Mouse (Mus musculus) hindlimb bud, embryonic 11.5 days (tissue): ENCODE data around the gene Phf23.
"Not testable (repeated sequence)": the region's sequence is repeated elsewhere in the genome, so short reads cannot be mapped to it uniquely, and the experiment has no call there.

Experiments
- DNase-seq: peaks from one replicate; pipeline ENCODE4 v3.0.0-alpha.2; 2012; ENCODE audit warnings: low read depth, low spot score; ENCODE audit errors: extremely low spot score

Gene Phf23

GRCm38 (mm10) chr11:69995391-69995960 lies at the start of gene Phf23:
Gene Phf23 (plus strand): TSS chr11:69995777.
- peak; percentile 96 for DNase-seq

GRCm38 (mm10) chr11:69945997-69946891 lies 49.3 kb upstream of the Phf23 start:
- DNase-seq, result no peak

GRCm38 (mm10) chr11:69947337-69948065 lies 48.1 kb upstream of the Phf23 start:
- DNase-seq, result no peak

GRCm38 (mm10) chr11:69948066-69948762 lies 47.4 kb upstream of the Phf23 start, which contains the start of gene Slc2a4:
Gene Slc2a4 (minus strand): TSS chr11:69948188.
- DNase-seq, result peak; percentile 83

GRCm38 (mm10) chr11:69948763-69949150 lies 46.8 kb upstream of the Phf23 start:
- peak; percentile 94 for DNase-seq

- DNase-seq, result no peak
Observed at GRCm38 (mm10) chr11:69950807-69951459, 44.6 kb upstream of the Phf23 start.

- DNase-seq, result no peak
Observed at GRCm38 (mm10) chr11:69952274-69952673, 43.3 kb upstream of the Phf23 start.

- no peak for DNase-seq
Observed at GRCm38 (mm10) chr11:69953267-69953915, 42.2 kb upstream of the Phf23 start.

- DNase-seq, result not testable (repeated sequence)
Observed at GRCm38 (mm10) chr11:69955618-69956017, 40.0 kb upstream of the Phf23 start.

GRCm38 (mm10) chr11:69956218-69956617 lies 39.4 kb upstream of the Phf23 start:
- no peak for DNase-seq

GRCm38 (mm10) chr11:69960616-69961015 lies 35.0 kb upstream of the Phf23 start:
- DNase-seq, result no peak

GRCm38 (mm10) chr11:69961841-69962240 lies 33.7 kb upstream of the Phf23 start:
- no peak for DNase-seq

GRCm38 (mm10) chr11:69964650-69965270 lies 30.8 kb upstream of the Phf23 start, which contains the start of gene Cldn7:
Gene Cldn7 (plus strand): TSS chr11:69964779.
- DNase-seq, result no peak

- DNase-seq, result no peak
Observed at GRCm38 (mm10) chr11:69965271-69966005, 30.1 kb upstream of the Phf23 start.

- DNase-seq, result no peak
Observed at GRCm38 (mm10) chr11:69966006-69966859, 29.3 kb upstream of the Phf23 start.

- DNase-seq, result no peak
Observed at GRCm38 (mm10) chr11:69966860-69967517, 28.6 kb upstream of the Phf23 start.

- DNase-seq, result no peak
Observed at GRCm38 (mm10) chr11:69968793-69969192, 26.8 kb upstream of the Phf23 start.
